Mouse (Mus musculus) heart, embryonic 15.5 days (tissue): Measurements from ENCODE around the gene Frmd5. TPM values are rescaled to one million over a fixed set of nuclear protein-coding genes. Genes with fewer than 3 reads are reported as not detected.

Source experiments
- ATAC-seq: fragments of 200-750 bp; cut with Nextera tagmentation; replicated peaks from 2 replicates; pipeline ENCODE4 v1.8.0; 2017; ENCODE audit warnings: low read depth, moderate TSS enrichment; ENCODE audit not compliant: insufficient number of reproducible peaks, insufficient read depth, low FRiP score
- H3K27ac ChIP-seq: fragments of 300-500 bp; sonication (generic); 2 replicates; pipeline ENCODE4 v1.5.1; 2015; ENCODE audit warnings: mild to moderate bottlenecking, inconsistent platforms
- H3K27me3 ChIP-seq: fragments of 300-500 bp; sonication (generic); 2 replicates; pipeline ENCODE4 v1.6.1; 2015; ENCODE audit warnings: inconsistent platforms
- H3K36me3 ChIP-seq: fragments of 300-500 bp; sonication (generic); 2 replicates; pipeline ENCODE4 v1.6.1; 2015; ENCODE audit warnings: mild to moderate bottlenecking, inconsistent platforms
- H3K4me1 ChIP-seq: fragments of 300-500 bp; sonication (generic); replicated peaks from 2 replicates; pipeline ENCODE4 v1.6.1; 2015; ENCODE audit warnings: inconsistent platforms
- H3K4me2 ChIP-seq: fragments of 300-500 bp; sonication (generic); 2 replicates; pipeline ENCODE4 v1.6.1; 2015; ENCODE audit warnings: inconsistent platforms, mild to moderate bottlenecking, moderate library complexity
- H3K4me3 ChIP-seq: fragments of 300-500 bp; sonication (generic); 2 replicates; pipeline ENCODE4 v1.5.1; 2015; ENCODE audit warnings: mild to moderate bottlenecking, inconsistent platforms
- H3K9ac ChIP-seq: fragments of 300-500 bp; sonication (generic); 2 replicates; pipeline ENCODE4 v1.6.1; 2015; ENCODE audit warnings: mild to moderate bottlenecking, inconsistent platforms
- H3K9me3 ChIP-seq: fragments of 300-500 bp; sonication (generic); replicated peaks from 2 replicates; pipeline ENCODE4 v1.6.1; 2016; ENCODE audit warnings: inconsistent platforms
- WGBS: fragments of 180-500 bp; shearing (Covaris S2); methylation state at CpG from one replicate; pipeline ENCODE4 v1.1.7; 2015; ENCODE audit warnings: mixed read lengths; 5-methylcytosine and 5-hydroxymethylcytosine counted together
- polyA plus RNA-seq: library from polyadenylated mRNA; unstranded; fragments of >200 nt; fragmentation: Nextera tagmentation; extraction: Ambion mirVana; gene quantifications from 2 replicates; pipeline ENCODE4 v1.2.1, GENCODE M21; 2015

The Frmd5 gene
- polyA plus RNA-seq, 1 experiment from 2014 or later, result 47.3 TPM

DNA sequence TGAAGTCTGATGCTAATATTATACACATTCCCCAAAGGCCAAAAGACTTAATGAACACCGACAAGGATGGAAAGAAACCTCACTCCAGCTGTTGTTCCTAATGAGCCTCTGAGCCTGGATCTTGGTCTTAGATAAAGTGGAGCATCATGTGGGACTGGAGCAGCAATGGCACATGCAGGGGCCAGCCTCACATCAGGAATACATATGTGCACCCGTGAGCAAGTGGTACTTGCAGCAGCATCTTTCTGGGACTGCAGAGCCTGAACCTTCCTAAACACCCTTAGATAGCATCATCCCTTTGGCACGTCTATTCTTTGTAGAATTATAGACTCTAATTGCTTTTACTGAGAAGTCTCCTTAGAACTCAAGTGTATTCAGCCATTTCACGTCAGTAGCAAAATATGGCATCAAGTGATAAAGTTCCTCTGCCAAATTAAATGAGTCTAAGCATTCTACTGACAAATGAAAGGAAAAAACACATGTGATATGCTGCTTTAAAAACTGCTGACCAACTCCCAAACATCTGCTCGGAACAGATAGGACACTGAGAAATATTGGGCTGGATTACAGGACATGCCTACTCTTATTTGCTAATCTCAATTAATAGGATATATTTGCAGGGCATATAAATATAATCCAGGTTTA is 148.6 kb downstream of the Frmd5 start:
- no peaks in the 10 kb centered on the region for H3K27me3 ChIP-seq

GRCm38 (mm10) chr2:121655966-121656365 is 150.9 kb downstream of the Frmd5 start:
- WGBS, result 77% methylated on average over 6 of the region's 6 CpGs
- H3K9me3 ChIP-seq, result no peaks in the 10 kb centered on the region
- H3K27me3 ChIP-seq, result no peaks in the 10 kb centered on the region
- ATAC-seq, result no peak
- H3K4me3 ChIP-seq, result no peak overlapping the region
- no peak overlapping the region for H3K9ac ChIP-seq
- no peaks in the 10 kb centered on the region for H3K36me3 ChIP-seq
- H3K4me2 ChIP-seq, result no peak overlapping the region
- no peaks in the 10 kb centered on the region for H3K4me1 ChIP-seq
- no peak overlapping the region for H3K27ac ChIP-seq

More for the DNA sequence above, 148.6 kb downstream of the Frmd5 start:
- no peak overlapping the region for H3K27ac ChIP-seq
- H3K4me2 ChIP-seq, result no peak overlapping the region
- H3K9me3 ChIP-seq, result no peaks in the 10 kb centered on the region
- H3K9ac ChIP-seq, result no peak overlapping the region
- no peak overlapping the region for H3K4me3 ChIP-seq
- no peak for ATAC-seq
- H3K36me3 ChIP-seq, result no peaks in the 10 kb centered on the region
- WGBS, result 76% methylated on average over 5 of the region's 5 CpGs
- no peaks in the 10 kb centered on the region for H3K4me1 ChIP-seq

- Histone ChIP-seq H3K4me1 (no peaks in the 10 kb centered on the region), H3K4me3 (no peak overlapping the region), H3K9me3 (no peaks in the 10 kb centered on the region), H3K27ac (no peak overlapping the region), H3K27me3 (no peaks in the 10 kb centered on the region), H3K4me2 (no peak overlapping the region), H3K9ac (no peak overlapping the region), H3K36me3 (no peaks in the 10 kb centered on the region)
- 77% methylated on average over 8 of the region's 8 CpGs for WGBS
- no peak for ATAC-seq
Measured at GRCm38 (mm10) chr2:121655106-121655505, 151.8 kb downstream of the Frmd5 start.

GRCm38 (mm10) chr2:121646528-121646927 is 160.4 kb downstream of the Frmd5 start:
- no peaks in the 10 kb centered on the region for H3K9me3 ChIP-seq
- ATAC-seq, result no peak
- no peaks in the 10 kb centered on the region for H3K27me3 ChIP-seq
- 64% methylated on average over 4 of the region's 4 CpGs for WGBS
- no peaks in the 10 kb centered on the region for H3K36me3 ChIP-seq
- H3K4me3 ChIP-seq, result no peak overlapping the region
- no peak overlapping the region for H3K9ac ChIP-seq
- H3K4me2 ChIP-seq, result no peak overlapping the region
- no peaks in the 10 kb centered on the region for H3K4me1 ChIP-seq
- no peak overlapping the region for H3K27ac ChIP-seq

- Histone ChIP-seq H3K9ac (no peak overlapping the region), H3K36me3 (no peaks in the 10 kb centered on the region), H3K4me1 (no peaks in the 10 kb centered on the region), H3K4me3 (no peak overlapping the region), H3K4me2 (no peak overlapping the region), H3K27ac (no peak overlapping the region), H3K9me3 (no peaks in the 10 kb centered on the region), H3K27me3 (no peaks in the 10 kb centered on the region)
- 46% methylated on average over 6 of the region's 6 CpGs for WGBS
- no peak for ATAC-seq
Measured at GRCm38 (mm10) chr2:121642934-121643333, 164.0 kb downstream of the Frmd5 start.

DNA sequence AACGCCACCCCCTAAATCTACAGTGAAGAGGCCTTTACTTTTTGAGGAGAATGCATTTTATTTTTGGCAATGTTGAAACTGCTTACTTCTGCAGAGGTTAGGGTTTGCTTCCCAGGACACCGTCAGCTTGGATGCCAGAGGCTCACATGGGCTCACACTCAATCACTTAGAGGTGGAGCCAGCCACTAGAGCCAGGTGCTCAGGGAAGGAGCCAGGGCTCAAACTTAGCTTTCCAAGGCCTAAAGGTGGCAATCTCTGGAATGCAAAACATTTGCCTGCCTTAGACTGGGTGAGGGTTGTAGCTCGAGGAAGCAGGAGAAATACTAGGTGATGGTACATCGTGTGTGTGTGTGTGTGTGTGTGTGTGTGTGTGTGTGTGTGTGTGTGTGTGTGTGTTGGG is 174.8 kb downstream of the Frmd5 start:
- no peak overlapping the region for H3K4me2 ChIP-seq
- no peaks in the 10 kb centered on the region for H3K4me1 ChIP-seq
- H3K9me3 ChIP-seq, result no peaks in the 10 kb centered on the region
- no peaks in the 10 kb centered on the region for H3K27me3 ChIP-seq
- H3K27ac ChIP-seq, result no peak overlapping the region
- no peaks in the 10 kb centered on the region for H3K36me3 ChIP-seq
- H3K9ac ChIP-seq, result no peak overlapping the region
- 50% methylated on average over 4 of the region's 4 CpGs for WGBS
- no peak for ATAC-seq
- no peak overlapping the region for H3K4me3 ChIP-seq

- H3K27ac ChIP-seq, result no peak overlapping the region
- no peaks in the 10 kb centered on the region for H3K27me3 ChIP-seq
- 58% methylated on average over 5 of the region's 5 CpGs for WGBS
- H3K4me1 ChIP-seq, result no peaks in the 10 kb centered on the region
- no peak overlapping the region for H3K9ac ChIP-seq
- no peak overlapping the region for H3K4me3 ChIP-seq
- no peak for ATAC-seq
- H3K9me3 ChIP-seq, result no peaks in the 10 kb centered on the region
- H3K36me3 ChIP-seq, result no peaks in the 10 kb centered on the region
- no peak overlapping the region for H3K4me2 ChIP-seq
Measured at GRCm38 (mm10) chr2:121630286-121630685, 176.6 kb downstream of the Frmd5 start.

GRCm38 (mm10) chr2:121628290-121628689 is 178.6 kb downstream of the Frmd5 start:
- no peak for ATAC-seq
- no peaks in the 10 kb centered on the region for H3K27me3 ChIP-seq

GRCm38 (mm10) chr2:121625901-121626300 is 181.0 kb downstream of the Frmd5 start:
- H3K27ac ChIP-seq, result no peak overlapping the region
- H3K4me2 ChIP-seq, result no peak overlapping the region
- H3K27me3 ChIP-seq, result no peaks in the 10 kb centered on the region
- 0 out of 2 replicates have a peak, but pooled peaks cover 2% of the 10 kb centered on the region for H3K4me1 ChIP-seq
- no peaks in the 10 kb centered on the region for H3K36me3 ChIP-seq
- 90% methylated on average over 3 of the region's 3 CpGs for WGBS
- no peak overlapping the region for H3K4me3 ChIP-seq
- no peak overlapping the region for H3K9ac ChIP-seq
- no peak for ATAC-seq
- H3K9me3 ChIP-seq, result no peaks in the 10 kb centered on the region

More at GRCm38 (mm10) chr2:121628290-121628689, 178.6 kb downstream of the Frmd5 start:
- Histone ChIP-seq H3K4me3 (no peak overlapping the region), H3K4me1 (no peaks in the 10 kb centered on the region), H3K9ac (no peak overlapping the region), H3K9me3 (no peaks in the 10 kb centered on the region), H3K27ac (no peak overlapping the region), H3K4me2 (no peak overlapping the region), H3K36me3 (no peaks in the 10 kb centered on the region)
- 59% methylated on average over 10 of the region's 10 CpGs for WGBS

DNA sequence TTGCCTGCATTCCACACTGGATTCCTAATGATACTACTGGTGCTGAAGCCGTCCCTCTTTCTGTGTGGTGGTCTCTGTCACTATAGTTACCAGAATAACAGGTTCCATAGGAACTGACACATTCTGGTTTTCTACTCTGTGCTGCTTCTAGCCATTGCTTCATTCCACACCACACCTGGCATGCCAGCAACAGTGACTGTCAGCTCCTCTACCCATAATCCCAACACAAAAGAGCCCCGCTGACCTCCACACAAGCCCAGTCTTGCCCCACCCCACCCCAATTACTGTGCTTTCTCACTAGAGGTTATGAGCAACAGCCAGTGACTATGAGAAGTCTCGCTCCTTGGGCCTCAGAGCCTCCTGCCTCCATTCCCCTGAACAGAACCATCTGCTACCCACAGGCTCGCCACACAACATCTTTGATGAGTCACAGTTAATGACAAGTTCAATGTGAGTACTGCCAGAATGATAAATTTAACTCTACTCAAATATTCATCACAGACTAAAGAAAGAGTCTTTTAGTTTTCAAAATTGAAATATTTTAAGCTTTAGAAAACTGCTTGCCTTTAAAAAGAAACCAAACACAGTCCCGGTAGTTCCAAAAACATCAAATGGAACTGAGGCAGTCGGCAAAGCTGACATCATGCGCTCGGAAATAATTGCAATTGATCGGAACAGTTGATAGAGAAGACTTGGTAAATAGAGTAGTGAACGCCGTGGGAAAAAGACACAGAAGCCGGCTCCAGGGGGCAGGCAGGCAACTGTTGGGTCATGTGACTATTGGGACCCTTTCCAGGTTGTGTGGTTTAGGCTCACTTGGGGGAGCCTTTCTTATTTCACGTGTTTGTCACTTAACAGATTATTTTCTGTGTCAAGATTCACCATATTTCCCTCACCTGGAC is 185.4 kb downstream of the Frmd5 start:
- no peak for ATAC-seq
- H3K9me3 ChIP-seq, result no peaks in the 10 kb centered on the region
- no peaks in the 10 kb centered on the region for H3K27me3 ChIP-seq
- H3K4me1 ChIP-seq, result 0 out of 2 replicates have a peak, but pooled peaks cover 2% of the 10 kb centered on the region
- no peak overlapping the region for H3K27ac ChIP-seq
- H3K9ac ChIP-seq, result no peak overlapping the region
- 64% methylated on average over 13 of the region's 13 CpGs for WGBS
- H3K4me3 ChIP-seq, result no peak overlapping the region
- H3K4me2 ChIP-seq, result no peak overlapping the region
- H3K36me3 ChIP-seq, result no peaks in the 10 kb centered on the region

DNA sequence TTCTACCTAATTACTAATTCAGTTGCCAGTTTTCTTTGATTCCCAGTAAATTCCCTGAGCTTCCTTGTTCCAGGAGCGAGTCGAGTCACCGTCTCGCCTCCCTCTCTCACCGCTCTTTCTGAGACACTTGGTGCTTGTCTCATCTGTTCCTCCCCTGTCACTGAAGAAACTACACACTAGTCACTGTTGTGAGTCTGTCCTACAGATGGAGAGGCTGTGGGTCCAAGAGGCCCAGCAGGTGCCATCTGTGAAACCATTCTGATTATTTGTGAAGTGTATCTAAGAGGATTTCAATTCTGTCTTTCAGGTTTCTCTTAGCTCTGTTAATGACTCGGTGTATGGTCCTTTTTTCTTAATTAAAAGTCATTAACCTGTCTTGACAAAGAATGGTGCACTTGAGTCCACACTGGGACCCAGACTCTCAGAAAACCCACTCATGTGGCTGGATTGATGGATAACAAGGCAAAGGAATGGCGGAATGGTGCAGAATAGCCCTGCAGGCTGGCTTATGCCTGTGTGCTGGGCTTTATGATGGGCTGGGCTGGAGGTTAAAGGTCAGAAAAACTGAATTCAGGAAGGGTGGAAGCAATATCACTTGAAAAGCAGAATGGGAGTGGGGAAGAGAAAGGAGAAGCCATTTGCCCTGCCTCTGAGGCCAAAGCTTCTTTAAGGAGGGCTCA is 186.2 kb downstream of the Frmd5 start:
- 95% methylated on average over 7 of the region's 7 CpGs for WGBS
- Histone ChIP-seq H3K4me2 (no peak overlapping the region), H3K9me3 (no peaks in the 10 kb centered on the region), H3K27ac (no peak overlapping the region), H3K36me3 (no peaks in the 10 kb centered on the region), H3K4me3 (no peak overlapping the region), H3K4me1 (0 out of 2 replicates have a peak, but pooled peaks cover 2% of the 10 kb centered on the region), H3K9ac (no peak overlapping the region), H3K27me3 (no peaks in the 10 kb centered on the region)
- ATAC-seq, result no peak
